Mouse (Mus musculus) intestine, embryonic 14.5 days (tissue): ENCODE measurements at regions not wholly inside any gene's neighbourhood (a gene's known extent, or its start where the extent isn't known, plus 50 kb on each side); places are given as distances from the start of the nearest gene placed in this dataset.

ENCODE experiments used
- ATAC-seq: fragments of 200-750 bp; cut with Nextera tagmentation; replicated peaks from 2 replicates; pipeline ENCODE4 v1.8.0; 2017; ENCODE audit warnings: low read depth, moderate number of reproducible peaks, moderate TSS enrichment, moderate library complexity; ENCODE audit not compliant: low FRiP score, low TSS enrichment
- DNase-seq: peaks from one replicate; pipeline ENCODE4 v3.0.0-alpha.2; 2018; ENCODE audit warnings: low spot score
- H3K27ac ChIP-seq: fragments of 300-500 bp; sonication (generic); 2 replicates; pipeline ENCODE4 v1.5.1; 2014; ENCODE audit warnings: low read depth, mild to moderate bottlenecking, control low read depth
- H3K27me3 ChIP-seq: fragments of 300-500 bp; sonication (generic); replicated peaks from 2 replicates; pipeline ENCODE4 v1.6.1; 2014; ENCODE audit warnings: low read length, control low read depth; ENCODE audit not compliant: control insufficient read depth, insufficient read depth
- H3K36me3 ChIP-seq: fragments of 300-500 bp; sonication (generic); 2 replicates; pipeline ENCODE4 v1.6.1; 2014; ENCODE audit warnings: low read length, control low read depth; ENCODE audit not compliant: control insufficient read depth, insufficient read depth
- H3K4me1 ChIP-seq: fragments of 300-500 bp; sonication (generic); replicated peaks from 2 replicates; pipeline ENCODE4 v1.6.1; 2014; ENCODE audit warnings: low read length, control low read depth, mixed read lengths; ENCODE audit not compliant: control insufficient read depth, insufficient read depth
- H3K4me2 ChIP-seq: fragments of 300-500 bp; sonication (generic); 2 replicates; pipeline ENCODE4 v1.6.1; 2014; ENCODE audit warnings: low read length
- H3K4me3 ChIP-seq: fragments of 300-500 bp; sonication (generic); 2 replicates; pipeline ENCODE4 v1.5.1; 2014; ENCODE audit warnings: low read depth, low read length, control low read depth, mixed read lengths
- H3K9ac ChIP-seq: fragments of 300-500 bp; sonication (generic); 2 replicates; pipeline ENCODE4 v1.6.1; 2014; ENCODE audit warnings: mild to moderate bottlenecking, low read length
- H3K9me3 ChIP-seq: fragments of 300-500 bp; sonication (generic); 2 replicates; pipeline ENCODE4 v1.6.1; 2016; ENCODE audit warnings: low read length, control low read depth; ENCODE audit not compliant: control insufficient read depth
- WGBS: fragments of 180-500 bp; shearing (Covaris S2); extraction: QIAGEN DNeasy Blood & Tissue Kit; methylation state at CpG from one replicate; pipeline ENCODE4 v1.1.7; 2014; 5-methylcytosine and 5-hydroxymethylcytosine counted together

DNA sequence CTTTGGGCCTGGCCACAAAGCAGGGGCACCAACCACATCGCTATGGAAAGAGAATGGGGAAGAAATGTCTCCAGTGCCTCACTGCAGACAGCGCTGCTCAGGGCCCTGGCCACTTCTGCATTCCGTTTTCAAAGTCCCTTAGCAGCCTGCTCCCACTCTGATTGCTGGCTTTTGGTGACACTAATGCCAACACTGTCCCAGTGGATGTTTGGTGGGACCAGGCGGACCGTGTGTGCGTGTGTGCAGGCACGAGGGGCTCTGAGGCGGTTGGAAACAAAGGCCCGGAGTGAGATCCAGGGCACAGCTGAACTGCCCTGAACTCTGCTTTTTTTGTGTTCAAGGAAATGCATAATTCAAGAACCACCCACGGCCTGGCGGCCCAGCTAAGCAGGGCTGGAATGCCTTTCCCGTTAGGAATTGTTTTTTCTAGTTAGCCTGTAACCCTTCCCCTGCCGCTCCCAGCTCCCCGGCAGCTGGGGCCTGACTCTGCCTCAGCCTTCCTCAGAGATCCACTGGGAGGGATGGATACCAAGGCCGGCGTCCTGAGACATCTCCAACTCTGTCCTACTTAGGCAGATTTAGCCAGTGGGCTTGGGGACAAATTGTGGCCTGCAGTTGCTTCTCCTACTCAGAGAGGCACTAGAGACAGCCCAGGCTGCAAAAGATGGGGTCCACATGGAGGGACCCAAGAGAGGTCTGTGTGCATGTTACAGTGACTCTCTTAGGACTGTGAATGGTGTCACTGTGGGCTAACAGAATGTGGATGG lies 106.7 kb upstream of the Haao start:
- 12% methylated on average over 16 of the region's 16 CpGs for WGBS

DNA sequence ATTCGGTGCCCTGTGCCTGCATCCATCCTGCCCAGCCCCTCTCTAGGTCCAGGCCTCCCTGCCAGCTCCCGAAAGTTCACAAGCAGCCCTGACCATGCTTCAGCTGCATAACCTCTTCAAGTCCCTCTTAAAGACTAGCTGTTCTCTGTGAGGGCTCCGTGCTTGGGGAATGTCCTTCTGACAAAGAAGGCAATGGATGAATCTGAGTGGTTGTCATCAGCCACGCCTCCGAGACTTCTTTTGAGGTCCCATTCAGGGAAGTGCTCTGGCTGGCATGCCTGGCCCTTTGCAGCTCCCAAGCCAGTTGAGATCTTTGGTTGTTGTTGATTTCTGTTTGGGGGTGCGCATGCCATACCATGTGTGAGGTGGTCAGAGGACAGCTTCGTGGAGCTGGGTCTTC lies 105.9 kb upstream of the Haao start:
- DNase-seq (no peak), ATAC-seq (no peak)
- peak overlapping the region; percentile 95 for H3K27ac ChIP-seq
- H3K36me3 ChIP-seq = no peaks in the 10 kb centered on the region
- H3K9ac ChIP-seq = no peak overlapping the region
- no peaks in the 10 kb centered on the region for H3K9me3 ChIP-seq
- H3K4me1 ChIP-seq = peaks cover 54% of the 10 kb centered on the region
- H3K4me2 ChIP-seq = no peak overlapping the region
- no peaks in the 10 kb centered on the region for H3K27me3 ChIP-seq
- H3K4me3 ChIP-seq = no peak overlapping the region
- 54% methylated on average over 7 of the region's 7 CpGs for WGBS

More for the DNA sequence above, 106.7 kb upstream of the Haao start:
- H3K9me3 ChIP-seq = no peaks in the 10 kb centered on the region
- ATAC-seq = no peak; the same call in 1 of the 2 replicates
- no peak overlapping the region for H3K4me3 ChIP-seq
- H3K27me3 ChIP-seq = no peaks in the 10 kb centered on the region
- no peak for DNase-seq
- peak overlapping the region; percentile 27 for H3K9ac ChIP-seq
- H3K27ac ChIP-seq = peak overlapping the region; percentile 95
- H3K36me3 ChIP-seq = no peaks in the 10 kb centered on the region
- H3K4me1 ChIP-seq = peaks cover 62% of the 10 kb centered on the region
- no peak overlapping the region for H3K4me2 ChIP-seq

DNA sequence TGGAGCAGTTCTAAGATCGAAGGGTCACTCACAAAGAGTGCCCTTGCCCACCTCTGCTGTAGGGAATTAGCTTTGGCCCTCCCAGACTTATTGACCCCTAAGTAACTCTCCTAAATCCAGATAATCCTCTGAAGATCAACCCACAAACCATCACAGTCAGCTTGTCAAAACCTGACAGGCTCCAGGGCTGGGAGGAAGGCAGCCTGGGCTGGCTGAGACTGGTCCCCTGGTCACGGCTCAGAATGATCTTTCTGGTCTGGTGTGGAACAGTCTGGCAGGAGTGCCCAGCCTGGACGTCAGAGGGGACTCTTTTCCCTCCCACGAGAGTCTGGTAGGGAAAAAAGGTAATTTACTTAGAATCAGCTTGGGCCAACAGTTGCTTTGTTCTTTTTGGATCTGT lies 99.0 kb upstream of the Haao start:
- Histone ChIP-seq H3K9me3 (no peaks in the 10 kb centered on the region), H3K4me3 (no peak overlapping the region), H3K9ac (no peak overlapping the region), H3K27ac (no peak overlapping the region), H3K4me2 (no peak overlapping the region), H3K27me3 (no peaks in the 10 kb centered on the region), H3K4me1 (no peaks in the 10 kb centered on the region; the same call in none of the 2 replicates), H3K36me3 (no peaks in the 10 kb centered on the region)
- WGBS = 39% methylated on average over 4 of the region's 4 CpGs
- ATAC-seq (no peak), DNase-seq (no peak)

DNA sequence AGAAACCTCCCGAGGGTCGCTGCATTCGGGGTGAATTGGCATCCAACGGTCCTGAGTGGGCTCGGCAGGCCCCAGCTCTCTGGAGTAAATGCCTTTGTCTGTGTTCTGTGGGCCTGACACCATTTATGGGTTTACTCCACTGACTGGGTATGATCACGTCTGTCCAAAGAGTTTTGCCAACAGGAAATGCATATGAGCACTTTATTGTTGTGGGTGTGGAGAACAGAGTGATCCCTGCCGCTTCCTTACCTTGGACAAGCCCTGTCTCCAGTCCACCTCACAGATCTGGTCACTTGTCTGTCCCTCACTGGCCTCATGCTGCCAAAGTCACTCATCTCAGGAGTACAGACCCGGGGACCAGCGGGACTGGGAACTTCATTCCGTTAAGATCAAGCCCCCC lies 91.6 kb upstream of the Haao start:
- no peak overlapping the region for H3K9ac ChIP-seq
- no peak overlapping the region for H3K4me2 ChIP-seq
- H3K4me3 ChIP-seq = no peak overlapping the region
- no peaks in the 10 kb centered on the region for H3K36me3 ChIP-seq
- no peaks in the 10 kb centered on the region for H3K27me3 ChIP-seq
- DNase-seq = no peak
- peaks cover 22% of the 10 kb centered on the region for H3K4me1 ChIP-seq
- no peaks in the 10 kb centered on the region for H3K9me3 ChIP-seq
- H3K27ac ChIP-seq = no peak overlapping the region
- WGBS = 77% methylated on average over 10 of the region's 10 CpGs
- no peak for ATAC-seq

DNA sequence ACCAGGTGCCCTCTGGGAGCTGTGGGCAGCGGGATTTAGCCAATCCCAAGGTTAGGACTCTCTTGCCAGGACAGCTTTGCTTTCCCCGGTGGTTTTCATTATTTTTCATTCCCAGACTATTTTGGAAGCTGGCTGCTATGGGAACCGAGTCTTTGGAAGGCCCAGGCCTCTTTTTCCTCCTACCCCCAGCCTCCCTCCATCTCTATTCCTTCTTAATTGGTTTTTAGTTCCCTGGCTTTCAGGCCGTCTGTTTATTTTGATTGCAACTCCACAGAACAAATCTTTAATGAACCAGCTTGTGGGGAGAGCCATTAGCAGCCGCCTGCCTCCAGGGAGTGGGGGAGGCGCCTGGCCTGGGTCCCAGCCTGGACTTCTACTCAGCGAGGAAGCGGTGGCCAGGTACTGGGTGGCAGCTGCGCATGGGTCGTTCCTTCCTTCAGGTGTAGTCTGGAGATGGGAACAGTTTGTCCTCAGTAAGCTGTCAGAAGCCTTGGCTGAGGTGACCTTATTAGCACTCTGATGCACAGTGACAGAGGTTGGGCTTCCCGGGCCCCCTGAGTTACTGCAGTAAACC lies 91.0 kb upstream of the Haao start:
- no peak overlapping the region for H3K9ac ChIP-seq
- peaks cover 22% of the 10 kb centered on the region for H3K4me1 ChIP-seq

DNA sequence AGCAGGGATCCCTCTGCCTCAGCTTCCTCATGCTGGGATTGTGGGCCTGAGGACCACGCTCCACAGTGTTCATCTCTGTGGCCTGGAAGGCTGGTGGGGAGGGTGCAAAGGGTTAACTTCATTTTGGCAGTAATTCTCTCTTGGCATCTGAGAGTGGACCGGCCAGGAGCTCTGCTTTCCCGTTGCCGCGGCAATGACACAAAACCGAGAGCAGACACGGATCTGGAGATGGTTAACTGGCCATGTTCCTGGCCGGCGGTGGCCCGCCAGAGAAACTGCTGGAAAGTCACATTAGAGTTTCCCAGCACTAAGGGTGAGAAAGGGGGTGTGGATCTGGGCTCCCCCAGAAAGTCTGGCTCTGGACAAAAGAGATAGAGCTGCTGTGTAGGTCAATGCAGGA lies 89.8 kb upstream of the Haao start:
- no peak overlapping the region for H3K27ac ChIP-seq
- H3K9ac ChIP-seq = no peak overlapping the region
- H3K9me3 ChIP-seq = no peaks in the 10 kb centered on the region
- H3K27me3 ChIP-seq = no peaks in the 10 kb centered on the region
- no peak overlapping the region for H3K4me3 ChIP-seq
- H3K4me1 ChIP-seq = peaks cover 22% of the 10 kb centered on the region
- ATAC-seq (no peak), DNase-seq (no peak)
- H3K4me2 ChIP-seq = no peak overlapping the region
- no peaks in the 10 kb centered on the region for H3K36me3 ChIP-seq
- 23% methylated on average over 10 of the region's 10 CpGs for WGBS

More for the DNA sequence above, 91.0 kb upstream of the Haao start:
- Histone ChIP-seq H3K4me3 (no peak overlapping the region), H3K27me3 (no peaks in the 10 kb centered on the region), H3K4me2 (no peak overlapping the region), H3K9me3 (no peaks in the 10 kb centered on the region), H3K36me3 (no peaks in the 10 kb centered on the region), H3K27ac (no peak overlapping the region)
- ATAC-seq = no peak
- DNase-seq = no peak
- WGBS = 49% methylated on average over 11 of the region's 11 CpGs

DNA sequence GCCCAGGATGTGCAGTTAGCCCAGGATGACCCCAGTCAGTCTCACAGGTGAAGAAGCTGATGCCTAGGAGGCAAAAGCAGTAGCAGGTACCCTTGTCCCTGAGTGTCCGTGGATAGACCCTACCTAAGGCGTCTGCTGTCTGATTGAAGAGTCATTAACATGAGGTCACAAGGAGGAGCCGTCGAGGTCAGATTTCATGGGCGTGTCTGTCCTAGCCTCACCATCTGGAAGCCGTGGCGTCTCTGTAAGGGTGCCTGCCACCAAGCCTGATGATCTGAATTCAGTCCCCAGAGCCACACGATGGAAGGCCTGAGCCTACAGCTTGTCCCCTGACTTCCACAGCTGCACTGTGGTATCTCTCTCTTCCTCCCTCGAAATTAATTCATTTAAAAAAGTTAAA lies 88.9 kb upstream of the Haao start:
- Histone ChIP-seq H3K27ac (no peak overlapping the region), H3K27me3 (no peaks in the 10 kb centered on the region), H3K4me1 (peaks cover 22% of the 10 kb centered on the region), H3K9me3 (no peaks in the 10 kb centered on the region), H3K36me3 (no peaks in the 10 kb centered on the region), H3K4me3 (no peak overlapping the region), H3K9ac (no peak overlapping the region), H3K4me2 (no peak overlapping the region)
- ATAC-seq = no peak
- DNase-seq = no peak
- WGBS = 67% methylated on average over 9 of the region's 9 CpGs

DNA sequence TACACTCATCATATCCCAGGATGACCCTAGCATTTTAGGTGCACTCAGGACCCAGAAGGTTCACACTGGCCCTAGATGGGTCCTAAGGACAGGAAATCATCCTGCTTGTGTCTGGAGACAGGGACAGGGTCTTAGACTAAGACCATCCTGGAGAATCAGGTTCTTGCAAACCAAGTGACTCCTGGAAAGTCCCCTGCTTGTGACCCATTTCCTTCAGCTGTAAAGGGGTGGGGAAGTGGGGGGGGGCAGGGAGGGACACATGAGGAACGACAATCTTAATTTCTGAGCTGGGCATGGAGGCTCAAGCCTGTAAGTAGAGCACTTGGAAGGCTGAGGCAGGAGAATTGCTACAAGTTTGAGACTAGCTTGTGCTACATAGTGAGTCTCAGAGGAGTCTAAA lies 88.2 kb upstream of the Haao start:
- WGBS = 57% methylated on average over 1 of the region's 1 CpGs
- Histone ChIP-seq H3K9me3 (no peaks in the 10 kb centered on the region), H3K4me1 (peaks cover 22% of the 10 kb centered on the region), H3K4me3 (no peak overlapping the region), H3K27ac (no peak overlapping the region), H3K27me3 (no peaks in the 10 kb centered on the region), H3K36me3 (no peaks in the 10 kb centered on the region), H3K9ac (no peak overlapping the region), H3K4me2 (no peak overlapping the region)
- ATAC-seq (no peak), DNase-seq (no peak)

DNA sequence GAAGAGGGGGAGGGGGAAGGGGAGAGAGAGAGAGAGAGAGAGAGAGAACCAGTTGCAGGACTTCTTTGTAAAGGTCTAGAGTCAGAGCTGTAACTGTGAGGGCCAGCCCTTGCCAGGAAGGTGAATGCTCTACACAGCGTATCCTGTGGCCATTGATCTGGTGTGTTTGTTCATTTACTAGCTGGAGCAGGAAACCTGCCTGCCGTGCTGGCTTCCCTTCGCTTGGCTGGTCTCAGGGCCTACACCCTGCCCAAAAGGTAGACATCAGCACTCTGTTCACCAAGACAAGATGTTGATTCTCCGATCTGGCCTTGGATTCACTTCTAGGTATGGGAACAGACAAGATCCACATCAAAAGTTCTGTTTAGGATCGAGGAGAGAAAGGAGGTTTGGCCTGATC lies 87.5 kb upstream of the Haao start:
- H3K9me3 ChIP-seq = no peaks in the 10 kb centered on the region
- H3K27ac ChIP-seq = no peak overlapping the region

More for the DNA sequence above, 87.5 kb upstream of the Haao start:
- 67% methylated on average over 5 of the region's 5 CpGs for whole genome bisulfite sequencing
- H3K4me2 ChIP-seq = no peak overlapping the region
- H3K27me3 ChIP-seq = no peaks in the 10 kb centered on the region
- no peak for ATAC-seq
- no peak overlapping the region for H3K4me3 ChIP-seq
- no peak overlapping the region for H3K9ac ChIP-seq
- no peaks in the 10 kb centered on the region for H3K36me3 ChIP-seq
- H3K4me1 ChIP-seq = peaks cover 22% of the 10 kb centered on the region
- no peak for DNase-seq
